Mouse (Mus musculus) spleen, adult 2 months (tissue): ENCODE data around the gene Pecam1.

Experiments used
- CTCF ChIP-seq: fragments of 200-500 bp; IDR thresholded peaks from 2 replicates; pipeline ENCODE4 v1.5.1; 2011; ENCODE audit warnings: mild to moderate bottlenecking, inconsistent platforms; ENCODE audit not compliant: insufficient read depth, insufficient read length, insufficient replicate concordance; ENCODE audit errors: extremely low read depth
- POLR2A ChIP-seq: fragments of 200-500 bp; IDR thresholded peaks from 2 replicates; pipeline ENCODE4 v1.6.1; 2011; ENCODE audit warnings: low read depth, low read length, inconsistent platforms

- TF ChIP-seq CTCF (no peak), POLR2A (no peak)
Observed at GRCm38 (mm10) chr11:106715066-106715465, 35.4 kb downstream of the Pecam1 start.
